Mouse (Mus musculus): Measurements from ENCODE around the gene Cdkal1.

Gene Cdkal1

GRCm38 (mm10) chr13:29351023-29351684, 504.3 kb downstream of the Cdkal1 start:
- no peak for DNase-seq (ENCODE audit: low spot score)

DNA sequence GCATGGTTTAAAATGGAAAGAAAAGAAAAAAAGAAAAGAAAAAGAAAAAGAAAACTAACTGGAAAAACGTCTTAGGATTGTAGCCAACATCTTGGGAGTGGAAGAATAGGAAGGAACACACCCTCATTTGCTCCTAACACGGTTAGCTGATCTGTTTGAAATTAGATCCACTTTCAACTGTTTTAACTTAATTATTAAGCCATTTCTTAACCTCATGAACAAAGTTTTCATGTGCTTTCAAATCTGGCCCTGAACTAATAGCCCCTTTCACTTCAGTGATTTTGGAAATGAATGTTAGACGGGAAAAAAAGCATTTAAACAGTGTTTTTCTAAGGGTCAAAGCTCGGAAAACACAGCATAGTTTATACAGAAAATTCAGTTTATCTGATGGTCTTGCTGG, 505.5 kb downstream of the Cdkal1 start:
- DNase-seq (ENCODE audit: low spot score) = no peak

- no peak for DNase-seq (ENCODE audit: low spot score)
These were observed 506.0 kb downstream of the Cdkal1 start for GRCm38 (mm10) chr13:29349386-29349961.

- no peak for DNase-seq (ENCODE audit: low spot score)
These were observed 507.1 kb downstream of the Cdkal1 start for GRCm38 (mm10) chr13:29348331-29348730.

GRCm38 (mm10) chr13:29332640-29333412, 522.6 kb downstream of the Cdkal1 start:
- DNase-seq (ENCODE audit: low spot score) = no peak

- DNase-seq (ENCODE audit: low spot score) = no peak
These were observed 529.5 kb downstream of the Cdkal1 start for GRCm38 (mm10) chr13:29325946-29326345.

- DNase-seq (ENCODE audit: low spot score) = no peak
These were observed 535.1 kb downstream of the Cdkal1 start for GRCm38 (mm10) chr13:29320421-29320820.

- DNase-seq (ENCODE audit: low spot score) = no peak
These were observed 537.8 kb downstream of the Cdkal1 start for GRCm38 (mm10) chr13:29317703-29318102.

DNA sequence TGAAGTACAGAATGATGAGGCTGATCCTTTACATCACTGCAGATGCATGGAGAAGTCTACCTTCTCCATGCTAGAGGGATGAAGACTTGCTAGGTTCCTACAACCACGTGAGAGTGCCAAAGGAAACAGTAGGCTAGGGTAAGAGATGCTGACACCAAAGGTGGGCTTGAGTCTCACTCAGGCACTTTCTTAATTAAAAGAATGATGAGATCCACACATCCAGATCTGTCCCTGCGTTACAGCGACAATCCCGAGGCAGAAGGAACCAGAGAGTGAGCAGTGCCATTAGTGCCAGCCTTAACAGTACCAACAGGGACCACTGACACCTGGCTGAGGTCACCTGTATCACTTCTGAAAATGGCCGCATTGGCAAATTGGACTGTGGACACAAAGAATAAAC, 539.2 kb downstream of the Cdkal1 start:
- no peak for DNase-seq (ENCODE audit: low spot score)

- DNase-seq (ENCODE audit: low spot score) = no peak
These were observed 543.4 kb downstream of the Cdkal1 start for GRCm38 (mm10) chr13:29312026-29312425.

DNA sequence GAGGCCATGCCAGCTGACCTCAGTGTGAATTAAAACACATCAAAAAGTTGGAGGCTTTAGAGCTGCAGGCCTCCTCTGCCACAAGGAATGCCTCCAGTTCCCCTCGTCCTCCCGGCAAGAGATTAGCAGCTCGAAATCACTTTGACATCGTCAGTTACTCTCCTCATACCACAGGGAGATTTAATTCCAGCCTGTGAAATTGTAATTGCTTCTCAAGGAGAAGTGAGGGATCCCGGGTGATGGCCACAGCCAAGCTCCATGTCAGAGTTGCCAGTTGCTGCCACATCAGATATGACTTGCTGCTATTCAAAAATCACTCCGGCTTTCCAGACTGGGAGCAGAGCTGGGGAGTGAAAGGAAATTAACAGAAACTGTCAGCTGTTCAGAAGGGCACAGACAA, 548.1 kb downstream of the Cdkal1 start:
- no peak for DNase-seq (ENCODE audit: low spot score)

- no peak for DNase-seq (ENCODE audit: low spot score)
These were observed 562.8 kb downstream of the Cdkal1 start for GRCm38 (mm10) chr13:29292608-29293240.

DNA sequence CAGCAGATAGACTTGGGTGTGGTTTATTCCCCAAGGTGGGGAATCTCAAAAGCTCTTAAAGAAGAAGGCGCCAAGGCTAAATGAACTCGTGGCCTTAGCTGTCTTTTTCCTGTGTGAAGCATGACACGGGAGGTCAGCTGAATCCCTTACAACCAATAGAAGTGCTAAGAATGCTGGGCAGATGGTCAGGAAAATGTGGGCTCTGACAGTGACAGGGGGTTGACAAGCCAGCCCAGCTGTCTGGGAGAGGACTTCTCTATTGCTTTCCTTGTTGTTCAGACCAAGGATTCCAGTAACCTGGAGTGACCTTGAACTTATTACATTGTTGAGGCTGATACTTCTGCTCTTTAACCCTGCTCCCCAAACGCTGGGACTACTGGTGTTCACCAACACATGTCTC, 564.9 kb downstream of the Cdkal1 start:
- DNase-seq (ENCODE audit: low spot score) = no peak

- DNase-seq (ENCODE audit: low spot score) = no peak
These were observed 570.4 kb downstream of the Cdkal1 start for GRCm38 (mm10) chr13:29285058-29285457.

- no peak for DNase-seq (ENCODE audit: low spot score)
These were observed 573.9 kb downstream of the Cdkal1 start for GRCm38 (mm10) chr13:29281556-29281955.

- DNase-seq (ENCODE audit: low spot score) = no peak
These were observed 577.3 kb downstream of the Cdkal1 start for GRCm38 (mm10) chr13:29278156-29278555.

DNA sequence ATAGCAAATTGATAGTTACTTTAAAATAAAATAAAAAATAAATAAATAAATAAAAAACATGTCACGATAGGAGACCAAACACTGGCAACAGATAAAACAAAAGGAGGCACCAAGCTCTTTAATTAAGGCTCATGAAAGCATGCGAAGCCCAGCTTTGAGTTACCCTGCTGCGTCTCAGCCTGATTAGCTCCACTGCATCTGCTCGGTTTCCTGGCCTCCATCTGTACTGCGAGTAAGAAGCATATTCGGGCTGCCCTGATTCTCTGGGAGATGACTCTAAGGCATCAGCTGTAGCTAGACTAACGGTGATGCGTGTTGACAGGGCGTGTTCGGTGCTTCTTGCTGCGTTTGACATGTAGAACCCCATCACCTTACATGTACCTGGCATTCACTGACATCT, 581.2 kb downstream of the Cdkal1 start:
- DNase-seq (ENCODE audit: low spot score) = no peak

DNA sequence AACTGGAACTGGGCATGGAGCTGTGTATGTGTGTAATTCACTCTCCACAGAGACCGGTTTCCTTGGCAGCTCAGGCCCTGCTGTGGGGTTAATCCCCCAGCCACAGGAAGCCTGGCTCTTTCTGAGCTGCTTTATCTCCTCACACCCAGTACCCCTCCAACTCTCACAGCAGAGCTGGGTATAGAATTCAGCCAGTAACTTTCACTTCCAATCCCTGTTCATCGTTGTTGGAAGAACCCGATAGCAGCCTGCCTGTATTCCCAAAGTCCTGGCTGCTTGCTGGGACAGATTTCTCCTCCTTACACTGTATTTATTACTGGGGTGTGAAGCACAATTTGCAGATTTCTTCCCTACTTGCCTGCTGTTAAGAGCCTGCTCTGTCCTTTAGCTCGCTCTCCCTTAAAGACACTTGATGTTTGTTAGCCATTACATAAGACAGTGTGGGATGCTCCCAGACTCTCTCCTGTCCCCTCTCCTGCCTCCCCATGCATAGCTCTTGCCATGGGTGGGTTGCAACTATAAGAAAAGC, 581.7 kb downstream of the Cdkal1 start:
- DNase-seq (ENCODE audit: low spot score) = no peak

DNA sequence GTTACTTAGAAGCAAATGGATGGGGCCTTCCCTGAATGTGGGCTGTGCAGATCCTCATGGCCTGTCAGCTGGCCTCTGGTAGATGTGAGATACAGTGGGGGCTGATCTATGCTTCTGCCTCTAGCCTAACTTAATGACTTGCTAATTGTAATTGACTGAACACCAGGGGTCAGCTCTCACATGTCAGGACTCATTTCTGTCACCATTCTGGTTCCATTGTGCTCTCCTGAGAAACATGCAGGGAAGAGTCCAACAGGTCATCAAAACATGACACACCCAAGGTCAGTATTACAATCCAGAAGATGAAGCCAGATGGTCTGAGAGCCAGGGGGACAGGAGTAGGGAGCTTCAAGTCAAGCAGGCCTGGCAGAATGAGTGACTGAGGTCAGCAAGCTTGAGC, 584.0 kb downstream of the Cdkal1 start:
- no peak for DNase-seq (ENCODE audit: low spot score)

- no peak for DNase-seq (ENCODE audit: low spot score)
These were observed 591.3 kb downstream of the Cdkal1 start for GRCm38 (mm10) chr13:29264015-29264711.

DNA sequence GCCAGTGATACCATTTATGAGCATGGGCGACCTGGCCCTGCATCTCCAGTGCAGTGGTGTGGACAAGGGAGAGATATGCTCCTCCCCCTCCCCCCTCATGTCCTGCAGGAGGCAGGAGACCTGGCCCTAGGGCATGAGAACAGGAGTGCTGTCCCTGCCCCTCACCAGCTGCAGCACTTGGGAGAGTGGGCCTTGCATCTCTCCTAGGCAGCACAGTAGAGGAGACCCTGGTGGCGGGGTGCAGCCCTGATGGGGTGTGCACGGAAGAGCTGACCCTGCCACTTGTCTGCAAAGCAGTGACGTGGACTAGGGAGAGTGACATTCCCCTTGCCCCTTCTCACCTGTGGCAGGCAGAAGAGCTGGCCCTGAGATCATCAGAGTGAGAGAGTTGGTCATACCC, 593.3 kb downstream of the Cdkal1 start:
- DNase-seq (ENCODE audit: low spot score) = no peak

- DNase-seq (ENCODE audit: low spot score) = no peak
These were observed 606.9 kb downstream of the Cdkal1 start for GRCm38 (mm10) chr13:29248535-29248934.

Measured in T-cell, adult 2 months (primary cell).